Mouse (Mus musculus) embryonic facial prominence, embryonic 10.5 days (tissue): ENCODE measurements around the gene Smim24. TPM values are rescaled to one million over a fixed set of nuclear protein-coding genes. Genes with fewer than 3 reads are reported as not detected.
A peak's percentile ranks its signal among the peaks of the same experiment; 100 is the strongest.

ENCODE experiments used
- DNase-seq: peaks from one replicate; pipeline ENCODE4 v3.0.0-alpha.2; 2017; ENCODE audit warnings: low spot score
- H3K27ac ChIP-seq: fragments of 300-500 bp; sonication (generic); replicated peaks from 2 replicates; pipeline ENCODE4 v1.5.1; 2016; ENCODE audit warnings: mild to moderate bottlenecking
- H3K27me3 ChIP-seq: fragments of 300-500 bp; sonication (generic); replicated peaks from 2 replicates; pipeline ENCODE4 v1.6.1; 2016; ENCODE audit warnings: low read depth, mild to moderate bottlenecking; ENCODE audit not compliant: poor library complexity, severe bottlenecking
- H3K36me3 ChIP-seq: fragments of 300-500 bp; sonication (generic); replicated peaks from 2 replicates; pipeline ENCODE4 v1.6.1; 2016; ENCODE audit warnings: mild to moderate bottlenecking, moderate library complexity
- H3K4me1 ChIP-seq: fragments of 300-500 bp; sonication (generic); 2 replicates; pipeline ENCODE4 v1.6.1; 2016
- H3K4me3 ChIP-seq: fragments of 300-500 bp; sonication (generic); 2 replicates; pipeline ENCODE4 v1.5.1; 2016; ENCODE audit warnings: mild to moderate bottlenecking, moderate library complexity
- H3K9me3 ChIP-seq: fragments of 300-500 bp; sonication (generic); 2 replicates; pipeline ENCODE4 v1.6.1; 2016; ENCODE audit warnings: mild to moderate bottlenecking
- WGBS: fragments of 180-500 bp; shearing (Covaris S2); methylation state at CpG from one replicate; pipeline ENCODE4 v1.1.7; 2016; 5-methylcytosine and 5-hydroxymethylcytosine counted together
- polyA plus RNA-seq: library from polyadenylated mRNA; unstranded; fragments of >200 nt; fragmentation: Nextera tagmentation; extraction: Ambion mirVana; gene quantifications from 2 replicates; pipeline ENCODE4 v1.2.1, GENCODE M21; 2016

Smim24 gene
- polyA plus RNA-seq, 1 experiment from 2014 or later, result 2.0 TPM

DNA sequence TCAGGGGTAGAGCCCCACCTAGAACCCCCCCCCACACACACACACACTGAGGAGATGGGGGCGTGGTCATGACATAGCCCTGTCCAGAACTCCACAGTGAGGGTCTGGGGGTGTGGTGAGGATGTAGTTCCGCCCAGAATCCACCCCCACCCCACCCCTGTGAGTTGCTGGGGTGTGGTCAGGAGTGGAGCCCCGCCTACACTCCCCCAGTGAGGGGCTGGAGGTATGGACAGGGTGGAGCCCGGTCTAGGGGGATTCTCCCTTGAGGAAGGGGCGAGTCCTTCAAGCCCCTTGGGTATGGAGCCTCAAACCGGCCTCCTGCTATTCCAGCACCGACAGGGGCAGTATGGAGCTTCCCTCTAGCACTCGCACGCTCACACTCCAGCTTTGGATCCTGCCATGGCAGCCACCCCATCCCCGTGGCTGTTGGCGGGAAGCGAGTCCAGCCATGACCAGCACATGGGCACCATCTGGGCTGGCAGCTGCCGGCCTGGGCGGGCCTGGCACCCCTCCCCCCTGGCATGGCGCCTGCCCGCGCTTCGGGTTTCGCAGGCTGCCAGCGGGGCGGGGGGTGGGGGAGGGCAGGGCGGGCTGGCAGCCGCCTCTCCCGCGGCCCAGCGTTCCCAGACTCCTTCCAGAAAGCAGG, 23.9 kb downstream of the Smim24 start:
- H3K4me1 ChIP-seq, result peaks cover 88% of the 10 kb centered on the region
- H3K27ac ChIP-seq, result peak overlapping the region; percentile 90
- H3K27me3 ChIP-seq, result peaks cover 46% of the 10 kb centered on the region
- H3K36me3 ChIP-seq, result peaks cover 9% of the 10 kb centered on the region; the same call in 1 of the 2 replicates
- 0% methylated on average over 26 of the region's 26 CpGs for WGBS
- no peaks in the 10 kb centered on the region for H3K9me3 ChIP-seq
- peak overlapping the region; percentile 60 for H3K4me3 ChIP-seq
- DNase-seq, result peak; percentile 88

DNA sequence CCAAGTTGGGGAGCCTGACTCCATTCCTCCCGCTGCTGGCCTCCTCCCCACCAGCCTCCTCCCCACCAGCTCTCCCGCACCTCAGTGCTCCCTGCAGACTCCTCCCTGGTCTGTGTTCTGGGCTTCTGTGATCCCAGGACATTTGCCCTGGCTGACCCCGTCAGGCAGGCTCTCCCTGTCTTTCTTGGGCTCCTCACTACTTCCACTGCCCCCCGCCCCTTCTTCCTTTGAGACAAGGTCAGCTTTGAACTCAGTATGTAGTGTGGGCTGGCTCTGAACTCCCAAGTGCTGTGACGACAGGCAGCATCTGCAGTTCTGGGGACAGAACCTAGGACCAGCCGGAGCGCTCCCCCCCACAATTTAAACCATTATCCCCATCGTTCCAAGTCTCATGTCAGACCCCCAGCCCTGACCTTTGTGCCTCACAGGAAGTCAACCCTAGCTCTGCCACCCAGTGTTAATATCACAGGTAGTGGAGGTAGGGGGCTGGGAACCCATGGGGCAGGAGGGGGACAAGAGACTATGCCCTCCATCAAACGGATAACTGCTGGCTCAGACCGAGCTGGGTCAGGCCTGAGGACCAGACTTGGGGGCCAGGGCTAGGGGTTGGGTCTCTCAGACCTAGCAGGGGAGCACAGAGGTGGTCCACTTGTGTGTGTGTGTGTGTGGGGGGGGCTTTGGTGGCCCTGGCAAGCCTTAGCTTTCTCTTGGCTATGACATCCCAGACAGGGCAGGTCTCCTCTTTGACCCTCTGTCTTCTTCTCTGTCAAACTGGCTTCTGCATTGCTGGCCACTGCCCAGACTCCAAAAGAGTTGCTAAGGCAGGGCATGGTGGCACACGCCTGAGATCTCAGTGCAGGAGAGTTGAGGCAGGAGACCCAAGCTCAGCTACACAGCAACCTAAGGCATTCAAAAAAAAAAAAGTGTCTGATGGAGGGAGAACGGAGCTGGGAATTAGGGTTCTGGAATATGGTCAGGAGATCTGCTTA, 24.7 kb downstream of the Smim24 start:
- H3K27me3 ChIP-seq, result peaks cover 54% of the 10 kb centered on the region
- no peak for DNase-seq
- peak overlapping the region; percentile 90 for H3K27ac ChIP-seq
- 38% methylated on average over 12 of the region's 12 CpGs for WGBS
- peaks cover 80% of the 10 kb centered on the region for H3K4me1 ChIP-seq
- peak overlapping the region; percentile 60 for H3K4me3 ChIP-seq
- no peaks in the 10 kb centered on the region for H3K9me3 ChIP-seq
- peaks cover 4% of the 10 kb centered on the region; the same call in 1 of the 2 replicates for H3K36me3 ChIP-seq

DNA sequence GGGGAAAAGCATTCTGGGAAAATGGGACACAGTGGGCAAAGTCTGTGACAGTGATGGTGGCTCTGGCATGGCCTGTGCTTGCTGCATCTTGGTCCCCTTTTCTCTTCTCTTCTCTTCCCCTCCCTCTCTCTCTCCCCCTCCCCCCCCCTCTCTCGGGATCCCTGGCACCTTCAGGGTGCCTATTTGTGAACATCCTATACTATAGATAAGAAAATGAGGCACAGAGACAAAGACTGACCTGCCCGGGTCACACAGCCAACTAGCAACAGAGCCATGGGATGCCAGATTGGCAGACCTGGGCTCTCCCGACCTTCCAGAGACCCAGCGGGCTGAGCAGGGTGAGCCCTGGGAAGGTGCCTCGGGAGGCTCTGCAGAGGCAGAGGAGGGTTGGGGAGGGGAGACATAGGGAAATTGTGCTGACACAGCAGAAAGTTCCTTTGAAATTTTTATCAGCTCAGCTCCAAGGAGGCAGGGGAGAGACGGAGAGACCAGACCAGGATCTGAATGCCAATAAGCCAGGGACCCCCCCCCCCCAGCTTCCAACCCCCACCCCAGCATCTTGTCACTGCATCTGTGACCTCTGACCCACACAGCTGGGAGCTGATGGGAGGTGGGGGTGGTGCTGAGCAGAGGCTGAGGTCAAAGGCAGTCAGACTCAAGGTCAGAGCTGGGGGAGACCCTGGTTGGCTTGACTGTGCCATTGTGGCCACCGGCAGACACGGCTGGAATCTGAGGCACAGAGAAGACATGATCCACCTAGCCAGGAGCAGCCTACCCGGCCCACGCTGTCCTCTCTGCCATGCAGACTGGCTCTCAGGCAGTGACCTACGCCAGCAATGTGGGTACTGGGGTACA, 25.6 kb downstream of the Smim24 start:
- Histone ChIP-seq H3K27ac (peak overlapping the region; percentile 57; the same call in 1 of the 2 replicates), H3K27me3 (peaks cover 61% of the 10 kb centered on the region), H3K4me1 (peaks cover 70% of the 10 kb centered on the region), H3K4me3 (peak overlapping the region; percentile 14; the same call in 1 of the 2 replicates), H3K9me3 (no peaks in the 10 kb centered on the region), H3K36me3 (peaks cover 4% of the 10 kb centered on the region; the same call in 1 of the 2 replicates)
- DNase-seq, result no peak
- WGBS, result 40% methylated on average over 11 of the region's 11 CpGs

DNA sequence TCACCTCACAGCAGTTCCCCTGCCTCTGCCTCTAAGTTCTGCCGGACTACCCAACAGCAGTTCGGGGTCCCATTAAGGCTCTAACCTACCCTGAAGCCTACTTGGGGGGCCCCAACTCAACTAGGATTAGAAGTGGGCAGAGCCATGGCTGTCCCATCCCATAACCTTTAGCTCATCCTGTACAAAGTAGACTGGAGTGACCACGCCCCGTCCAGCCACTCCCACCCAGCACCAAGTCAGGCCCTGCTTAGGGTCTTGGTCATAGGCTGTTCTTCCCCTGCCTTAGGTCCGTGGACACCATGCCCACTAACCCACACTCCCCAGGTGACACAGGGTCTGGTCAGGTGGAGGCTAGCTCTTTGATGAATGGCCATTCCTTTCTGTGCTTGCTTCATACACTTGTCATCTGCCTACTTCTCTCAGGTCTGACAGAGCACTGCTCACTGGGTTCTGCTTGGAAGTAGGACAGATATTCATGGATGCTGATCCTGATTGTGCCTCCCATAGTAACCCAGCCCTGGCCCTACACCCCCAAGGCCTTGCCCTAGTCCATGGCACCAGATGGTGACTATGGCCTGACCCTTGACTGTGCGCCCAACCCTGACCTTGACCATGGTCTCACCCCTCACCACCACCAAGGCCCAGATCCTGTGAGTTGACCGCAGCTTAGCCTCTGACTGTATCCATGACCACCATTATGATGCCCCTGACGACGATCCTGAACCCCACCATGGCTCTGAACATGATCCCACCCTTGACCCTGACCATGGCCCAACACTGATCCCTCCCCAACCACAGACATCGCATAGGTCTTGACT, 26.5 kb downstream of the Smim24 start:
- 92% methylated on average over 10 of the region's 10 CpGs for WGBS
- Histone ChIP-seq H3K4me1 (peaks cover 66% of the 10 kb centered on the region), H3K27me3 (peaks cover 70% of the 10 kb centered on the region), H3K4me3 (peak overlapping the region; percentile 14; the same call in 1 of the 2 replicates), H3K9me3 (no peaks in the 10 kb centered on the region), H3K27ac (peak overlapping the region; percentile 57; the same call in 1 of the 2 replicates), H3K36me3 (peaks cover 4% of the 10 kb centered on the region; the same call in 1 of the 2 replicates)
- peak; percentile 7 for DNase-seq

DNA sequence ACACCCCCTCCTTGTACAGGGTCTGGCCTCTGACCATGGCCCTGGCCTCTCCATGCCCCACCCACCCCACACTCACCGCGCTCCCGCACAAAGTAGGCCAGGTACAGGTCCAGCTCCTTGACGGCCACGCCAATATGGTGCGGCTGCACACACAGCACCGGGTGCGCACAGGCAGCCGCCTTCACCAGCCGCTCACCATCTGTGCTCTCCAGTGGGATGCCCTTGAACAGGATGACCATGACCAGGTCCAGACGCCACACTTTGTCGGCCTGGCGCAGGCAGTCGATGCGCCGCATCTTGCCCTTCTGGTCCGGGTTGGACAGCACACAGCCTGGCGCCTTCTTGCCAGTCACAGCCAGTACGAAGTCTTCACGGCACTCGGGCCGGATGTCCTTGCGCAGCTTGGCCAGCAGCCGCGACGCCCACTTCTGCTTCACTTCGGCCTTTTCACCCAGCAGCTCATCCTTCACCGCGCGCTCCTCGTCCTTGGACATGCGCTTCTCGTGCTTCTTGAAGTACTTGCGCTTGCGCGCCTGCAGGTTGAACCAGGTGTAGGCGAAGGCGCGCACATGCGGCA, 27.4 kb downstream of the Smim24 start:
- WGBS, result 86% methylated on average over 40 of the region's 40 CpGs
- 0 out of 2 replicates have a peak overlapping the region, but pooled peaks have one; percentile 16 for H3K4me3 ChIP-seq
- H3K4me1 ChIP-seq, result peaks cover 66% of the 10 kb centered on the region
- no peak overlapping the region for H3K27ac ChIP-seq
- H3K27me3 ChIP-seq, result peaks cover 80% of the 10 kb centered on the region
- no peaks in the 10 kb centered on the region for H3K9me3 ChIP-seq
- DNase-seq, result peak; percentile 8
- peaks cover 4% of the 10 kb centered on the region; the same call in 1 of the 2 replicates for H3K36me3 ChIP-seq

DNA sequence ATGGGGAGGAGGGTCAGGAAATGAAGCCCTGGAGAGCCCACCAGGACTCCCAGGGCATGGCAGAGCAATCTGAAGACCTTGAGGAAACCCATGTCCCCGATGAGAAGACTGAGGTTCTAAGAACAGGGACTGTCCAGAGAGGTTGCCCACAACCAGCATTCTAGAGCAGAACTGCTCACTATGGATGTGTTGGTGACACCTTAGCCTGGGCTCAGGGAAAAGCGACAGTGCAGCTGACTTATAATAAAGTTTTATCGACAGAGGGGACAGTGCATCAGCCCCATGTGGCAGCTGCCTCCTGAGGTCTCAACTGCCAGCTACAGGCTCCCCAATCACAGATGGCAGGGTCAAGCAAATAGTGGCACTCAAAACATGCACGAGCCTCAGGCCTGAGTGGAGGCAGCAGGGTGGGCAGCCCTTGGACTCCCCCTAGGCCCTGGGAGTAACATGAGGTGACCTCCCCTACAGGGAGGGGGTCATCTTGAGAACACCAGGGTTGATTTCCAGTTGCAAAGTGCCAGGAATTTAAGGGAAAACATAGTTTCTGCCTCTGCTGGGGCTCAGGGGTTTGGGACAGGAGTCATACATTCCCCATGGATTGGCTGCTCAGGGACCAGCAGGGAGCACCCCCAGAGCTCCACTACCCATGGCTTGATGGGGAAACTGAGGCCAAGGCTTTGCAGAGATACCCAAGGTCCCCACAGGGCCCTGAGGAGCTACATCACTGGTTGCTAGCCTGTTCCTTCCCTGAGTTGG, 28.4 kb downstream of the Smim24 start:
- peaks cover 4% of the 10 kb centered on the region; the same call in 1 of the 2 replicates for H3K36me3 ChIP-seq
- no peaks in the 10 kb centered on the region for H3K9me3 ChIP-seq
- WGBS, result 78% methylated on average over 4 of the region's 4 CpGs
- peak; percentile 6 for DNase-seq
- H3K27me3 ChIP-seq, result peaks cover 89% of the 10 kb centered on the region
- H3K4me3 ChIP-seq, result no peak overlapping the region
- peaks cover 66% of the 10 kb centered on the region for H3K4me1 ChIP-seq
- H3K27ac ChIP-seq, result no peak overlapping the region

DNA sequence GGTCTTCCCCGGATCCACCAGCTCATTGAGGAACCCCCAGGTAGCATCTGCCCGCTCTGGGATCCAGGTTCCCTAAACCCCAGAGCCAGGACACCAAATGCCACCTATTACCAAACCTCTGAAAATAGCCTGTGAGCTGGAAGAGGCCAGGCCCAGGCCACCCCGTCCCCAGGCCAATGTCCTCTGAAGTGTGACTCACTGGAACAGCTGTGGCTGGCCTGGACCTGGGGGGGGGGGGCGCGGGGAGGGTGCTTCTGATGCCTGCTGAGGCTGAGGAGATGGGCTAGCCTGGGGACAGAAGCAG, 28.9 kb downstream of the Smim24 start:
- Histone ChIP-seq H3K36me3 (peaks cover 4% of the 10 kb centered on the region; the same call in 1 of the 2 replicates), H3K4me1 (peaks cover 66% of the 10 kb centered on the region), H3K27me3 (peaks cover 94% of the 10 kb centered on the region), H3K9me3 (no peaks in the 10 kb centered on the region), H3K27ac (no peak overlapping the region), H3K4me3 (no peak overlapping the region)
- peak; percentile 7 for DNase-seq
- 67% methylated on average over 5 of the region's 5 CpGs for WGBS

DNA sequence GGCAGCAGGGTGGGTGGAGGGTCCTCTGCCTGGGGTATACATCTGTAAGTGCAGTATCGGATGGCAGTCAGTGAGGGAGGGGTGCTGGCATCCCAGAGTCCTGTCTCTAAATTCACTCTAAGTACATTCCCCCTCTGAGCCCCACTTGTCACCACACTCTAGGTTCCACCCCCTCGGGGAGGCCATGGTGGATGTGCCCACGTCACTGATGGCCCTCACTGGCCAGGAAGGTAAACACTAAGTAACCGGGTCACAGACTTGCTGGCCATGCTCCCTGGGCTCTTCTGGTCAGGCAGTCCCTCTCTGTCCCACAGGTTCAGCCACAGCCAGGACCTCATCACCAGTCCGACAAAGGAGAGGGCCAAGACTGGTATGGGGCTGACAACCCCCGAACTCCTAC, 29.3 kb downstream of the Smim24 start:
- DNase-seq, result peak; percentile 7
- Histone ChIP-seq H3K4me1 (peaks cover 66% of the 10 kb centered on the region), H3K4me3 (no peak overlapping the region)

DNA sequence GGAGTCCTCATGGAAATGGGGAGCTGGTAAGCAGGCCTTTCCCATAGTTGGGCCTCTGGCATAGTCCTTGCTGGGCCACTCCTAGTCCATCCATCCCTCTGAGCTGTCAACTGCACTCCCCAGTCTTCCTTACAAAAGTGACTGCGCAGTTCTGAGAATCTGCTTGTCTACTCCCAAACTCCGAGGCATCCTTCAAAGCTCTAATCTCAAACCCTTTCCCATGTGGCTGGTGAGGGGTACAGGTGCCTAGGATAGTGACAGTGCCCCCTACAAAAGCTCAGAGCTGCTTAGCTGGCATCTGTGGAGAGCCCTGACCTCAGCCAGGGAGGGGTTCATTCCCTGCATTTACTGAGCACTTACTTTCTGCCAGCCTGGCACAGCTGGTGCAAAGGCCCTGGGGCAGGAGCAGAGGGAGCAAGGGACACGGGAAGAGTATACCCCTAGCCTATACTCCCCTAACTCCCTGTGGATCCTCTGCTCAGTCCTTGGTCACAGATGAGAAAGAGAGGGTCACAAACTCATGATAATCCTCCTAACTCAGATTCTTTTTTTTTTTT, 29.9 kb downstream of the Smim24 start:
- Histone ChIP-seq H3K36me3 (peaks cover 4% of the 10 kb centered on the region; the same call in 1 of the 2 replicates), H3K9me3 (no peaks in the 10 kb centered on the region), H3K27ac (no peak overlapping the region), H3K4me3 (no peak overlapping the region), H3K4me1 (peaks cover 61% of the 10 kb centered on the region), H3K27me3 (peaks cover 97% of the 10 kb centered on the region)
- no peak for DNase-seq
- WGBS, result 87% methylated on average over 3 of the region's 3 CpGs

More for the DNA sequence above, 29.3 kb downstream of the Smim24 start:
- 68% methylated on average over 6 of the region's 6 CpGs for WGBS
- no peaks in the 10 kb centered on the region for H3K9me3 ChIP-seq
- peaks cover 97% of the 10 kb centered on the region for H3K27me3 ChIP-seq
- no peak overlapping the region for H3K27ac ChIP-seq
- H3K36me3 ChIP-seq, result peaks cover 4% of the 10 kb centered on the region; the same call in 1 of the 2 replicates

DNA sequence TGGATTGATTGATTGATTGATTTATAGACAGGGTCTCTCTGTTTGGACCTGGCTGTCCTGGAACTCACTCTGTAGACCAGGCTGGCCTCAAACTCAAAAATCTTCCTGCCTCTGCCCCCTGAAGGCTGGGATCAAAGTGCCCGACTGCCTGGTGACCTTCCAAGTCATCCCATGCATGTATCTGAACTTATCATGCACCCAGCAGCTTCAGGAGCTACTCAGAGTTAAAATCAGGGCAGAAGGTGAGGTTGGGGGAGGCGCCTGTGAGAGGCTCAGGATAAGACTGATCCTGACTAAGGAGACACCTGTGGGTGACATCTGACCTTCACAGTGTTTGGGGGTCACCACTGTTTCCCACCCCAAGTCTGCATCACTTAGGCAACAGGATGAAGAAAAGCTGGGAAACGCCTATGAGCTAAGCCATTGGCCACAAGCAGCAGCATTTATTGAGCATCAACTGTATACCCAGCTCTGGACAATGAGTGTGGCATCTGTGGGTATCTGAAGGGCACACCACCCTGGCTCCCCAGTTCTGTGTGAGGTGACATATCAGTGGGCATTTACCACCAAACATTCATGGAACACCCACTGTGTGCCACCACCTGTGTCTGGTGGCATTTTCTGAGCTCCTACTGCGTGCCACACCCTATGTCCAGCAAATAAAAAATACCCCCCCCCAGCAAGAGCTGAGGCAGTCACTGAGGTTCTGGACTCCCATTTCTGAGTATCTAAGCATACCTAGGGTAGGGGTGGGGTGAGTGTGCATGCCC, 30.8 kb downstream of the Smim24 start:
- Histone ChIP-seq H3K9me3 (0 out of 2 replicates have a peak, but pooled peaks cover 2% of the 10 kb centered on the region), H3K36me3 (peaks cover 4% of the 10 kb centered on the region; the same call in 1 of the 2 replicates), H3K4me3 (peak overlapping the region; percentile 28; the same call in 1 of the 2 replicates), H3K27ac (no peak overlapping the region; the same call in 1 of the 2 replicates), H3K27me3 (peaks cover 98% of the 10 kb centered on the region), H3K4me1 (peaks cover 52% of the 10 kb centered on the region)
- no peak for DNase-seq
- 66% methylated on average over 4 of the region's 4 CpGs for WGBS
